Mouse (Mus musculus): ENCODE measurements at regions not wholly inside any gene's neighbourhood (a gene's known extent, or its start where the extent isn't known, plus 50 kb on each side); places are given as distances from the start of the nearest gene placed in this dataset.
"Not testable (repeated sequence)": the region's sequence is repeated elsewhere in the genome, so short reads cannot be mapped to it uniquely, and the experiment has no call there.

GRCm38 (mm10) chr13:12726831-12727230 lies 73.0 kb downstream of the Prl2c3 start:
- not testable (repeated sequence) for H3K4me3 ChIP-seq; H3K27ac ChIP-seq (replicated peaks); H3K9ac ChIP-seq; H3K4me2 ChIP-seq; H3K36me3 ChIP-seq; H3K9me3 ChIP-seq; ATAC-seq (ENCODE audit: low FRiP score, low read depth); H3K27me3 ChIP-seq; H3K4me1 ChIP-seq (replicated peaks)

GRCm38 (mm10) chr13:12717972-12718546 lies 81.8 kb downstream of the Prl2c3 start:
- H3K27me3 ChIP-seq, result not testable (repeated sequence)

GRCm38 (mm10) chr13:12711471-12712273 lies 88.2 kb downstream of the Prl2c3 start:
- H3K4me2 ChIP-seq, result no peak overlapping the region
- H3K9ac ChIP-seq, result no peak overlapping the region
- no peaks in the 10 kb centered on the region for H3K36me3 ChIP-seq
- no peak overlapping the region for H3K4me3 ChIP-seq
- no peak overlapping the region for H3K27ac ChIP-seq (replicated peaks)
- H3K9me3 ChIP-seq, result no peaks in the 10 kb centered on the region
- WGBS, result 65% methylated on average over 7 of the region's 7 CpGs
- ATAC-seq (ENCODE audit: low FRiP score, low read depth), result no peak
- H3K4me1 ChIP-seq (replicated peaks), result no peaks in the 10 kb centered on the region
- H3K27me3 ChIP-seq, result no peaks in the 10 kb centered on the region

More at GRCm38 (mm10) chr13:12717972-12718546, 81.8 kb downstream of the Prl2c3 start:
- not testable (repeated sequence) for H3K4me1 ChIP-seq (replicated peaks); H3K36me3 ChIP-seq; H3K27ac ChIP-seq (replicated peaks); ATAC-seq (ENCODE audit: low FRiP score, low read depth); H3K9me3 ChIP-seq; H3K4me3 ChIP-seq; H3K9ac ChIP-seq; H3K4me2 ChIP-seq
- WGBS, result 94% methylated on average over 7 of the region's 7 CpGs

GRCm38 (mm10) chr13:12702804-12703612 lies 96.9 kb downstream of the Prl2c3 start:
- not testable (repeated sequence) for H3K27ac ChIP-seq (replicated peaks); H3K27me3 ChIP-seq; H3K4me3 ChIP-seq; H3K36me3 ChIP-seq; H3K9ac ChIP-seq; H3K4me1 ChIP-seq (replicated peaks); H3K9me3 ChIP-seq; H3K4me2 ChIP-seq
- peak; percentile 42; the same call in 1 of the 2 replicates for ATAC-seq (ENCODE audit: low FRiP score, low read depth)
- WGBS, result 4% methylated on average over 17 of the region's 27 CpGs

GRCm38 (mm10) chr13:12702111-12702803 lies 97.6 kb downstream of the Prl2c3 start:
- peak; percentile 65 for ATAC-seq (ENCODE audit: low FRiP score, low read depth)
- not testable (repeated sequence) for H3K9me3 ChIP-seq; H3K27ac ChIP-seq (replicated peaks); H3K27me3 ChIP-seq; H3K4me1 ChIP-seq (replicated peaks); H3K9ac ChIP-seq; H3K36me3 ChIP-seq
- 0% methylated on average over 26 of the region's 46 CpGs for WGBS
- Histone ChIP-seq H3K4me2 (peak overlapping the region; percentile 47), H3K4me3 (peak overlapping the region; percentile 25)

GRCm38 (mm10) chr13:12693593-12694118 lies 106.2 kb downstream of the Prl2c3 start:
- H3K4me3 ChIP-seq, H3K4me2 ChIP-seq: not testable (repeated sequence)

GRCm38 (mm10) chr13:12688778-12689177 lies 111.1 kb downstream of the Prl2c3 start:
- not testable (repeated sequence) for H3K27ac ChIP-seq (replicated peaks); H3K4me2 ChIP-seq; H3K27me3 ChIP-seq; H3K9me3 ChIP-seq; H3K36me3 ChIP-seq; H3K4me1 ChIP-seq (replicated peaks); H3K4me3 ChIP-seq; ATAC-seq (ENCODE audit: low FRiP score, low read depth); H3K9ac ChIP-seq
- no CpG with 5 or more reads among the region's 1 CpGs for WGBS

More at GRCm38 (mm10) chr13:12693593-12694118, 106.2 kb downstream of the Prl2c3 start:
- H3K36me3 ChIP-seq; ATAC-seq (ENCODE audit: low FRiP score, low read depth); H3K4me1 ChIP-seq (replicated peaks); H3K27ac ChIP-seq (replicated peaks); H3K27me3 ChIP-seq; H3K9me3 ChIP-seq; H3K9ac ChIP-seq: not testable (repeated sequence)
- 63% methylated on average over 6 of the region's 7 CpGs for WGBS

GRCm38 (mm10) chr13:12688149-12688548 lies 111.7 kb downstream of the Prl2c3 start:
- not testable (repeated sequence) for H3K27me3 ChIP-seq; H3K36me3 ChIP-seq; H3K27ac ChIP-seq (replicated peaks); H3K4me1 ChIP-seq (replicated peaks); ATAC-seq (ENCODE audit: low FRiP score, low read depth); H3K4me3 ChIP-seq; H3K4me2 ChIP-seq; H3K9me3 ChIP-seq; H3K9ac ChIP-seq
- WGBS, result 25% methylated on average over 1 of the region's 5 CpGs

GRCm38 (mm10) chr13:12680954-12681571 lies 115.4 kb downstream of the Ero1lb start:
- H3K4me1 ChIP-seq (replicated peaks); H3K36me3 ChIP-seq; H3K9ac ChIP-seq; H3K4me3 ChIP-seq; H3K27ac ChIP-seq (replicated peaks); H3K9me3 ChIP-seq; H3K4me2 ChIP-seq; H3K27me3 ChIP-seq: not testable (repeated sequence)
- ATAC-seq (ENCODE audit: low FRiP score, low read depth), result peak; percentile 81
- 83% methylated on average over 5 of the region's 6 CpGs for WGBS

GRCm38 (mm10) chr13:12680283-12680953 lies 114.7 kb downstream of the Ero1lb start:
- WGBS, result 13% methylated on average over 19 of the region's 19 CpGs
- H3K27ac ChIP-seq (replicated peaks); H3K9me3 ChIP-seq; H3K4me1 ChIP-seq (replicated peaks); H3K9ac ChIP-seq; H3K27me3 ChIP-seq; H3K4me3 ChIP-seq; H3K36me3 ChIP-seq: not testable (repeated sequence)
- peak overlapping the region; percentile 41 for H3K4me2 ChIP-seq
- peak; percentile 77 for ATAC-seq (ENCODE audit: low FRiP score, low read depth)

- no peak overlapping the region for H3K9ac ChIP-seq
Observed at GRCm38 (mm10) chr13:12677372-12677771, 111.7 kb downstream of the Ero1lb start.

More at GRCm38 (mm10) chr13:12677372-12677771, 111.7 kb downstream of the Ero1lb start:
- 90% methylated on average over 2 of the region's 2 CpGs for WGBS
- Histone ChIP-seq H3K36me3 (no peaks in the 10 kb centered on the region), H3K9me3 (no peaks in the 10 kb centered on the region), H3K4me3 (no peak overlapping the region), H3K4me1 (replicated peaks) (no peaks in the 10 kb centered on the region), H3K27me3 (no peaks in the 10 kb centered on the region), H3K27ac (replicated peaks) (no peak overlapping the region), H3K4me2 (no peak overlapping the region)
- no peak for ATAC-seq (ENCODE audit: low FRiP score, low read depth)
